Mouse (Mus musculus) skeletal muscle tissue, adult 2 months (tissue): ENCODE measurements around the gene Ankrd60.

Source experiments
- DNase-seq: peaks from one replicate; pipeline ENCODE4 v3.0.0-alpha.2; 2012; ENCODE audit warnings: low read depth, low spot score

Ankrd60 gene

DNA sequence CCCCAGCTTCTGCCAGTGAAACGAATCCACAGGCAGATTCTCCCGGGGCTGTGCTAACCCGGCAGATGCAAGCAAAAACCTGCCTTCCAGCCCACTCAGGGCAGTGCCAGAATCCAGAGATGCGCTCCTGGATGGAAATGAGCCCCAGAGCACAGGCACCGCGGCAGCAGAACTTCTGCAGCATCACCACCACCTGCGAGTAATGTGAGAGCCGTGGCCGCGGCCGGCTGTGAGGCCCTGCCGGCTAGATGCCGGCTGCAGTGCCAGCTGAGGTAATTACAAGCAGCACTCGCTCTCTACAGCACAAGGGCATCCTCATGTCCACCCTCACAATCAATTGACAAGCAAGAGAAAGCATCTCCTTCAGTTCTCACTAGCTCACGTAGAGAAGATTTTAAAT lies 6.2 kb upstream of the Ankrd60 start:
- no peak for DNase-seq

DNA sequence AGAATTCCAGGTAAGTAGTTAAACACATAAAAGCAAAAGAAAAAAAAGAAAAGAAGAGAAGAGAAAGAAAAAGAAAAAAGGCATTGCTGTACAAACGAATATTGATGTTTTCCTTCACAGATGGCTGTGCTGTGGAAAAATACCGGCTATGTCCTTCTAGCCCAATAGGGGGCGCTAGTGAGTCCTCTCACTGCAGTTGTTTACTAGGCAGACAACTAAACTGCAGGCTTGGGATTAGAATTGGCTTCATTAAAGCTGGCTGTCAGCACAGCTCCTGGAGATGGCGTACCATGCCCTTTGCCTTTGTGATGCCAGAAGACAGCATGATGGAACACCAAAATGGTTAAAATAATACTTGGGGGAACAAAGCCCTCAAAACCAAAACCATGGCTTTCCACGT lies 5.3 kb upstream of the Ankrd60 start:
- DNase-seq = peak; percentile 19

DNA sequence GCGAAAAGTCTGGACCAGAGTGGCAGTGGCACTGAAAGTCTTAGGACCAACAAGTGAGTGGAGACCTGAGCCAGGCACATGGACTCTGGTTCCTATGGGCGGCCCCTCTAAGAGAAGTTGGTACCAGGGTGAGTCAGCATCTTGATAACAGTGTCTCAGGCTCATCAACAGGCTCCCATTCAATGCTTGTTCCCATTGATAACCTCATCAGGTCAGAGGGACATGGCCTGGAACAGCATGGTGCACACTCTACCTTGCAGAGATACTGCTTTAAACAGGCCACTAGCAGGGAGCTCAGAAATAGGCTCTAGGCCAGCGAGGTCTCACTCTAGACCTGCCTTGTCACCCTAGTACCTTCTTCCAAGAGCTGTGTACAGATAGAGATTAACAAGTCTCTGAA lies 4.7 kb upstream of the Ankrd60 start:
- DNase-seq = no peak

- no peak for DNase-seq
These were observed 2.9 kb upstream of the Ankrd60 start for GRCm38 (mm10) chr2:173581096-173581495.

DNA sequence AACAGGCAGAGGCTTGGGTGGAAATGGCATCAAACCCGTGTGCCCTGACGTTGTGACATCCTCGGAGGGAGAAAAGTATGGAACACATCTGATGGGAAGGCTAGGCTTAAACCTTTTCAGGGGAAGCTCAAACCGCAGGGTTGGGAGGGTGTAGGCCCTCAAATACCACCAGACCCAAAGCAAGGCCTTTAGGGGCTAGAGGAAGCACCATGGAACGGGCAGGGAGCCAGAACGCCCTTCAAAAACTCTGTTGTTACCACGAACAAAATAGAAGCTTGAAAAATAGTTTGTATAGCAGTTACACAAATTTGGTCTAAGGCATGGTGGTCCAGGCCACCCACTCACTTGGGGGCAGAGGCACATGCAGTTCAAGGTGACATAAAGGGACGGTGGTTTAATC lies 430 bp upstream of the Ankrd60 start:
- no peak for DNase-seq

DNA sequence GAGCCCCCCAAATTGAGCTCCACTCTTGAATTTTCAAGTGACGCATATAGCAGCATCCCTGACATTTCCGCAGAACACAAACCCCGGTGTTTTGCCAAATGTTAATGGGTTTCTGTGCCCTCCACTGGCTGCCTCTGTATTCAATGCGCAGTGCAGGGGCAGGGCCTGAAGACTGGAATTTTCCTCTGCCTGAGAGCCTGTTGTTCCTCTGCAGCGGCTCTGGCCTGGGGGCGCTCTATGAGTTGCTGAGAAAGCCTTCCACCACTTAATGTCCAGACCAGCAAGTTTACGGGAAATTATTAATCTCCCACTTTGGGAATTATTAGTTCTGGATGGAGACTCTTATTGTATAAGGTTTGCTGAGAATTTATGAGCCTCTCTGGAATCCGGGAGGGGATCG lies 14.0 kb downstream of the Ankrd60 start:
- DNase-seq = no peak

GRCm38 (mm10) chr2:173563336-173563735 lies 14.8 kb downstream of the Ankrd60 start:
- DNase-seq = no peak

DNA sequence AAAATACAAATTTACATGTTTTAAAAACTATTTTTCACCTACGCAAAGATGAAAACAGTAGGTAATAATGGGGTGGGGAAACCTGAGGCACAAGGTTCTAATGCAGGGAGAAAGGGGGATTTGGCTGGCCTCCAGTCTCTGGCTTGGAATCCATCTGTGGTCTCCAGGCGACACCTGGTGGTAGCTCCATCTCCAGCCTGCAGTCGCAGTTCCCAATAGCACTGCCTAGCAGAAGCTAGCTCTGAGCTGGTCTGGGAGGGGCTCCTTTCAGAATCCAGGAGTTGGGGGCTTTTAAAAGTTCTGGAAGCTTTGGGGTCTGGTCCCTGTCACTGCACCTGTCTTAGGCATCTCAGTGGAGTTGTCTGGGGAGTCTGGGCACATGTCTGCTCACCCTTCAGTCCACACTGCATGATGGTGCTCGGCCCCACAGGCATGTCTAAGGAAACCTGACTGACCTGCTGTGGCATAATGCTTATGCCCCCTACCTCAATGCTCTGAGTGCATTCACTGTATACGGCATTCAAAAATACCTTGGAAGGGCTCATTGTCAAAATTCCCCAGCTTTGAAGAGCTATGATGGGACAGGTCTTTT lies 16.2 kb downstream of the Ankrd60 start:
- DNase-seq = peak; percentile 13

- DNase-seq = no peak
These were observed 19.3 kb downstream of the Ankrd60 start for GRCm38 (mm10) chr2:173558754-173559396.

DNA sequence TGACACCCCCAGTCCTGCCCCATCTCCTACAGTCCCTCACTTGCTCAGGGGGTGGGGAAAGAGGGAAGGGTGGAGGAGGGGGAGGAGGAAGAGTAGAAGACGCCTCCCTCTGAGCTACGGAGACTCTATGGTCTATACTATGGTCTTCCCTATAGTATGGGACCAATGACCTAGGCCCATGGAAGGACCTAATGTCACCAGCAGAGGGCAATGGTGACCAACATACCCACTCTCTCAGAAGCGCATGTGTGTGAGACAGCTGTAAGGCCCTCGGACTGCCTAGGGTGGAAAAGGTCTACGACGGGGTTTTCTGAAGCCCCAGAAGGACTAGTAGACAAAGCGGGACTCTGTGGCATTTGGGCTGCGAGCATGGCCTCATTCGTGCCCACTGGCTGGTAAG lies 24.3 kb downstream of the Ankrd60 start:
- peak; percentile 18 for DNase-seq

- peak; percentile 60 for DNase-seq
These were observed 27.5 kb downstream of the Ankrd60 start for GRCm38 (mm10) chr2:173550681-173551080.

GRCm38 (mm10) chr2:173549236-173549635 lies 28.9 kb downstream of the Ankrd60 start:
- no peak for DNase-seq

GRCm38 (mm10) chr2:173545992-173546703 lies 32.0 kb downstream of the Ankrd60 start:
- peak; percentile 62 for DNase-seq

DNA sequence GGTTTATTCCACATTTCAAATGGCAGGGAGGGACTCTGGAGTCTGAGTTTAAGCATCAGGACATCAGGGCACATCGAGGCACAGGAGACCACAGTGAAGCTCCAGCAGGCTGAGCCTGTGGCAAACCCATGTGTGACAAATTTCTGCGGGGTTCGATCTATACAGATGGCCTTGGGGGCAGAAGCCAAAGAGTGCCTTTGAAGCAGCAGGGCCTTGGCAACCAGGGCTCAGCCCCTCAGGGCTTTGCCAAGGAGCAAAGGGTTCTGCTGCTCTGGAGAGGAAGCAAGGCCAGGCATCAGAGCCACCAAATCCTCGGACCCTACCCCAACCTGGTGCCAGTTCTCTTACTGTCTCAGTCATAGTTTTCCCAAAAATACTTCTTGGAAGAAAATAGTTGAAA lies 35.4 kb downstream of the Ankrd60 start:
- DNase-seq = no peak

DNA sequence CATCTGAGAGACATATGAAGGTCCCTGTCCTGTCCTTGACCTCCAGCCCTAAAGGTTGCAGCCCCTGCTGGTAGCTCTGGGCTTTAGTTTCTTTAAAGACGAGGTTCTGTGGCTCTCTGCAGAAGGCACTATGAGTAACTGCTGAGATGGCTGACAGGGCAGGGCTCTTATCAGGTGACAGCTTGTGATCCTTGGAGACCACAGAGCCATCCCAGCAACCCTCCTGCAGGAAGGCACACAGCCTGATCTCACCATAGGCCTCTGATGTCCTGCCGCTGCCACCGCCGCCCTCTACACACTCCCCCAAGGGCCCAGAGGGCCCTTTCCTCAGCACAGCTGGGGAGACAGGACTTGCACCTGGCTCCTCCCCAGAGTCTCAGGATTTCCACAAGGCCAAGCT lies 36.4 kb downstream of the Ankrd60 start:
- no peak for DNase-seq

- no peak for DNase-seq
These were observed 38.4 kb downstream of the Ankrd60 start for GRCm38 (mm10) chr2:173539781-173540180.

- no peak for DNase-seq
These were observed 42.3 kb downstream of the Ankrd60 start for GRCm38 (mm10) chr2:173535886-173536285.

- DNase-seq = no peak
These were observed 42.8 kb downstream of the Ankrd60 start for GRCm38 (mm10) chr2:173535390-173535789.

DNA sequence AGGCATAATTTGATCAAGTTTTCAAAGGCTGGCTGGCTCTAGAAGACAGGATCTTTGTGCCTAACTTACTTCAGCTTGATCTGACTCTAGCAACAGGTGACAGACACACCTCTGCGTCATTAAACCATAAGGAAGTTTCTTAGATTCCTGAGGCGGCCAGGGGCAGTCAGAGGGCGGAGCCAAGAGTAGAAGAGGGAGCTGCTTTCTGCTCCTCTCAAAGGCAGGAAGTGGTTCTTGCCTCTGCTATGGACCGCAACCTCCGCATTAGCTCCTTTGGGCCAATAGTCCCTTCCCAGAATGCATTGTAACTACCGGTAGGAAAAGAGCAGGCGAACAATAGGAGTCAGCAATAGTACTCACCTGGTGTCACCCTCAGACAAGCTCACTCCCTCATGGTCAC lies 43.6 kb downstream of the Ankrd60 start:
- DNase-seq = no peak

DNA sequence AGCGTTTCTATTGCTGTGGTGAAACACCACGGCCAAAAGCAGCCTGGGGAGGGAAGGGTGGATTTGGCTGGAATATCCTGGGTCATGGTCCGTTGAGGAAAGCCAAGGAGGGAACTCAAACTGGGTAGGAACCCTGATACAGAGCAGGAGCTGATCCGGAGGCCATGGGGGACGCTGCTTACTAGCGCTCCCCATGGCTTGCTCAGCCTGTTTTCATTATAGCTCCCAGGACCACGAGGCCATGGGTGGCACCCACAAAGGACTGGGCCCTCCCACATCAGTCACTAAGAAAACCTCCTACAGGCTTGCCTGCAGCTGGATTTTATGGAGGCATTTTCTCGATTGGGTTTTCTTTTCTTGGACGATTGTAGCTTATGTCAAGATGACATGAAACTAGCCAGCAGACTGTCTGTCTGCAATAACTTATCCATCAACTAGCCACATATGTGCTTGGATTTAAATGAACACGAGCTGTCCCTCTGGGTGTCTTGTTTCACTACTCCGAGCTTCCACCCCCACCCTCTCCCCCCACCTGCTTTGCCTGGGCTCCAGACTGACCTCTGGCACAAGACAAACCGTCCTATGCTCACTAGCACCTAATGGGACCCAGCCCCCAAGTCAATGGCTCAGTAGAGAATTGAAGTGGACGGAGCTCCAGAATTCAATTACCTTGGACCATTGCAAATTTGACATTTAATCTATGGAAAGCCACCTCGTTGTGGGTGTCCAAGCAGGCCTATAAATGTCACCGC lies 45.3 kb downstream of the Ankrd60 start:
- DNase-seq = no peak

DNA sequence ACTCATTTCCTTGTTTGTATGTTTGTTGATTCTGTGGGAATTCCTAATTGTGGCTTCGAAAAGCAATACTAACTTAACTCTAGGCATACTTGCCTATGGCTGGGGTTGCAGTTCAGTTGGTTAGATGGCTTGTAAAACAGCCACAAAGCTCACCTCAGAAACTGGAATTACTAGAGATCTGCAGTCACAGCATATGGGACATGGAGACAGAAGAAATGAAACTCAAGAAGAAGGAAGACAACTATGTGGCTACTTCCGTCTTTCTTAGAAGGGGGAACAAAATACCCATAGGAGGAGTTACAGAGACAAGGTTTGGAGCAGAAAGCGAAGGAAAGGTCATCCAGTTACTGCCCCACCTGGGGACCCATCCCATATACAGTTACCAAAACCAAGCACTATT lies 49.7 kb downstream of the Ankrd60 start:
- no peak for DNase-seq

DNA sequence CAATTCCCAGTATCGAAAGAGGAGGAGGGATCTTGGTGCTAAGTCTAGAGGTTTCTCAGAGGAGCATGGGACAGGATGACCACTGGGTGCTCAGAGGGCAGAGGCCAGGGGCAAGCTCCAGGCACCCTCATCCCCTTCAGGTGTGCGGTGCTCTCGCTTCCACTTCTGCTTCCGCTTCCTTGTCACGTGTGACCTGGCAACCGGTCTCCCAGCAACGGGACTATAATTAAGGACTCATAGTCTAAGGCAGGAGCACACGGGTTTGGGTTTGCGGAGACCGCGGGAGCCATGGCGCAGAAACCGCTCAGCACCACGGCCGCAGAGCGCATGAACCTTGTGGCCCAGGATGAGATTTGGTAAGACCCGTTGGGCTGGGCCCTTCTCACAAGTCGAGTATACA lies 55.8 kb downstream of the Ankrd60 start, which contains the start of gene 1700021F07Rik:
Gene 1700021F07Rik, plus strand, starts transcription at position 211 of the 400 bp plus-strand sequence.
- DNase-seq = no peak
